Mouse (Mus musculus): Measurements from ENCODE around the gene Mpped1. TPM values are rescaled to one million over a fixed set of nuclear protein-coding genes. Genes with fewer than 3 reads are reported as not detected.

Gene Mpped1
- 0.41 and 0.70 TPM in 2 replicates for polyA plus RNA-seq (2015; fragmentation: Nextera tagmentation; extraction: Ambion mirVana)

- no peak for ATAC-seq (replicated peaks; ENCODE audit: low FRiP score)
- Histone ChIP-seq H3K27ac (no peak within 1 kb of the TSS), H3K9me3 (replicated peaks) (no peaks in the 10 kb centered on the region), H3K4me3 (replicated peaks) (peak within 1 kb of the TSS; percentile 58), H3K4me2 (peak within 1 kb of the TSS; percentile 94), H3K9ac (0 out of 2 replicates have a peak within 1 kb of the TSS, but pooled peaks have one; percentile 48), H3K4me1 (peaks cover 11% of the 10 kb centered on the region), H3K27me3 (peaks cover 81% of the 10 kb centered on the region), H3K36me3 (no peaks in the 10 kb centered on the region)
- WGBS, result 5% methylated on average over 22 of the region's 37 CpGs
Observed at GRCm38 (mm10) chr15:83779387-83779786, at the start of gene Mpped1. Mpped1 (plus strand) TSS chr15:83779467.

GRCm38 (mm10) chr15:83740676-83741422, 38.4 kb upstream of the Mpped1 start:
- Histone ChIP-seq H3K4me3 (replicated peaks) (no peak overlapping the region), H3K4me1 (peaks cover 19% of the 10 kb centered on the region), H3K4me2 (peak overlapping the region; percentile 18), H3K9me3 (replicated peaks) (no peaks in the 10 kb centered on the region), H3K36me3 (no peaks in the 10 kb centered on the region), H3K9ac (no peak overlapping the region), H3K27me3 (0 out of 2 replicates have a peak, but pooled peaks cover 3% of the 10 kb centered on the region), H3K27ac (peak overlapping the region; percentile 61; the same call in 1 of the 2 replicates)
- ATAC-seq (replicated peaks; ENCODE audit: low FRiP score), result no peak
- WGBS, result 12% methylated on average over 21 of the region's 21 CpGs

GRCm38 (mm10) chr15:83742018-83742417, 37.2 kb upstream of the Mpped1 start:
- no peak overlapping the region for H3K9ac ChIP-seq
- ATAC-seq (replicated peaks; ENCODE audit: low FRiP score), result no peak
- no peak overlapping the region for H3K4me3 ChIP-seq (replicated peaks)
- no peaks in the 10 kb centered on the region for H3K36me3 ChIP-seq
- H3K9me3 ChIP-seq (replicated peaks), result no peaks in the 10 kb centered on the region
- H3K27me3 ChIP-seq, result 0 out of 2 replicates have a peak, but pooled peaks cover 3% of the 10 kb centered on the region
- no peak overlapping the region for H3K4me2 ChIP-seq
- no peak overlapping the region for H3K27ac ChIP-seq
- 62% methylated on average over 1 of the region's 1 CpGs for WGBS
- peaks cover 27% of the 10 kb centered on the region for H3K4me1 ChIP-seq

- Histone ChIP-seq H3K9ac (no peak overlapping the region), H3K9me3 (replicated peaks) (no peaks in the 10 kb centered on the region), H3K4me1 (peaks cover 17% of the 10 kb centered on the region), H3K36me3 (no peaks in the 10 kb centered on the region), H3K4me2 (peak overlapping the region; percentile 4; the same call in 1 of the 2 replicates), H3K27me3 (0 out of 2 replicates have a peak, but pooled peaks cover 7% of the 10 kb centered on the region), H3K27ac (no peak overlapping the region), H3K4me3 (replicated peaks) (no peak overlapping the region)
- ATAC-seq (replicated peaks; ENCODE audit: low FRiP score), result no peak
- 27% methylated on average over 16 of the region's 16 CpGs for WGBS
Observed at GRCm38 (mm10) chr15:83746311-83746710, 33.0 kb upstream of the Mpped1 start.

- Histone ChIP-seq H3K36me3 (no peaks in the 10 kb centered on the region), H3K4me3 (replicated peaks) (no peak overlapping the region), H3K27me3 (0 out of 2 replicates have a peak, but pooled peaks cover 4% of the 10 kb centered on the region), H3K4me2 (no peak overlapping the region), H3K9me3 (replicated peaks) (no peaks in the 10 kb centered on the region), H3K4me1 (peaks cover 8% of the 10 kb centered on the region), H3K9ac (no peak overlapping the region), H3K27ac (no peak overlapping the region)
- WGBS, result 82% methylated on average over 6 of the region's 6 CpGs
- ATAC-seq (replicated peaks; ENCODE audit: low FRiP score), result no peak
Observed at GRCm38 (mm10) chr15:83748986-83749385, 30.3 kb upstream of the Mpped1 start.

GRCm38 (mm10) chr15:83749436-83749835, 29.8 kb upstream of the Mpped1 start:
- H3K4me2 ChIP-seq, result no peak overlapping the region

GRCm38 (mm10) chr15:83756742-83757141, 22.5 kb upstream of the Mpped1 start:
- Histone ChIP-seq H3K4me3 (replicated peaks) (no peak overlapping the region), H3K4me2 (no peak overlapping the region), H3K4me1 (no peaks in the 10 kb centered on the region), H3K9ac (no peak overlapping the region), H3K27ac (no peak overlapping the region), H3K36me3 (no peaks in the 10 kb centered on the region), H3K9me3 (replicated peaks) (no peaks in the 10 kb centered on the region), H3K27me3 (0 out of 2 replicates have a peak, but pooled peaks cover 4% of the 10 kb centered on the region)
- 27% methylated on average over 9 of the region's 9 CpGs for WGBS
- ATAC-seq (replicated peaks; ENCODE audit: low FRiP score), result no peak

More at GRCm38 (mm10) chr15:83749436-83749835, 29.8 kb upstream of the Mpped1 start:
- H3K9me3 ChIP-seq (replicated peaks), result no peaks in the 10 kb centered on the region
- no peak overlapping the region for H3K4me3 ChIP-seq (replicated peaks)
- H3K36me3 ChIP-seq, result no peaks in the 10 kb centered on the region
- H3K4me1 ChIP-seq, result peaks cover 8% of the 10 kb centered on the region
- H3K27me3 ChIP-seq, result 0 out of 2 replicates have a peak, but pooled peaks cover 4% of the 10 kb centered on the region
- ATAC-seq (replicated peaks; ENCODE audit: low FRiP score), result no peak
- WGBS, result 65% methylated on average over 9 of the region's 9 CpGs
- no peak overlapping the region for H3K9ac ChIP-seq
- no peak overlapping the region for H3K27ac ChIP-seq

- Histone ChIP-seq H3K27ac (no peak overlapping the region), H3K4me1 (no peaks in the 10 kb centered on the region), H3K9ac (no peak overlapping the region), H3K9me3 (replicated peaks) (no peaks in the 10 kb centered on the region), H3K4me2 (no peak overlapping the region), H3K27me3 (0 out of 2 replicates have a peak, but pooled peaks cover 4% of the 10 kb centered on the region), H3K4me3 (replicated peaks) (no peak overlapping the region), H3K36me3 (no peaks in the 10 kb centered on the region)
- ATAC-seq (replicated peaks; ENCODE audit: low FRiP score), result no peak
- WGBS, result 12% methylated on average over 3 of the region's 4 CpGs
Observed at GRCm38 (mm10) chr15:83758958-83759357, 20.3 kb upstream of the Mpped1 start.

GRCm38 (mm10) chr15:83760683-83761082, 18.6 kb upstream of the Mpped1 start:
- Histone ChIP-seq H3K4me2 (no peak overlapping the region), H3K27ac (no peak overlapping the region), H3K36me3 (no peaks in the 10 kb centered on the region), H3K4me1 (no peaks in the 10 kb centered on the region), H3K9me3 (replicated peaks) (no peaks in the 10 kb centered on the region), H3K9ac (no peak overlapping the region), H3K27me3 (0 out of 2 replicates have a peak, but pooled peaks cover 4% of the 10 kb centered on the region), H3K4me3 (replicated peaks) (no peak overlapping the region)
- WGBS, result 4% methylated on average over 10 of the region's 10 CpGs
- no peak for ATAC-seq (replicated peaks; ENCODE audit: low FRiP score)

GRCm38 (mm10) chr15:83761512-83761911, 17.8 kb upstream of the Mpped1 start:
- Histone ChIP-seq H3K27me3 (0 out of 2 replicates have a peak, but pooled peaks cover 4% of the 10 kb centered on the region), H3K36me3 (no peaks in the 10 kb centered on the region), H3K9me3 (replicated peaks) (no peaks in the 10 kb centered on the region), H3K9ac (no peak overlapping the region), H3K27ac (no peak overlapping the region), H3K4me3 (replicated peaks) (no peak overlapping the region), H3K4me2 (no peak overlapping the region), H3K4me1 (no peaks in the 10 kb centered on the region)
- 87% methylated on average over 13 of the region's 13 CpGs for WGBS
- ATAC-seq (replicated peaks; ENCODE audit: low FRiP score), result no peak

GRCm38 (mm10) chr15:83765388-83766029, 13.8 kb upstream of the Mpped1 start:
- Histone ChIP-seq H3K4me3 (replicated peaks) (no peak overlapping the region), H3K9me3 (replicated peaks) (no peaks in the 10 kb centered on the region), H3K4me2 (no peak overlapping the region), H3K27ac (no peak overlapping the region), H3K36me3 (no peaks in the 10 kb centered on the region), H3K27me3 (no peaks in the 10 kb centered on the region), H3K9ac (no peak overlapping the region), H3K4me1 (no peaks in the 10 kb centered on the region)
- 24% methylated on average over 6 of the region's 6 CpGs for WGBS
- ATAC-seq (replicated peaks; ENCODE audit: low FRiP score), result no peak
